Mouse (Mus musculus) CH12.LX (cell line): Measurements from ENCODE around the gene Pbx1. TPM values are rescaled to one million over a fixed set of nuclear protein-coding genes. Genes with fewer than 3 reads are reported as not detected.
"Not testable (repeated sequence)": the region's sequence is repeated elsewhere in the genome, so short reads cannot be mapped to it uniquely, and the experiment has no call there.

ENCODE experiments used
- DNase-seq: peaks from one replicate; pipeline ENCODE4 v3.0.0-alpha.2; 2013; ENCODE audit errors: extremely low read depth
- H3K27ac ChIP-seq: 2 replicates; pipeline ENCODE4 v1.5.1; 2012; ENCODE audit warnings: low read depth, mild to moderate bottlenecking, control low read depth, moderate library complexity; ENCODE audit not compliant: insufficient read depth
- H3K27me3 ChIP-seq: replicated peaks from 2 replicates; pipeline ENCODE3; 2012; ENCODE audit warnings: inconsistent platforms
- H3K36me3 ChIP-seq, 2 experiments: replicated peaks in 1 of 2; 2 replicates each; pipeline versions ENCODE3 to v1.6.1; 2012; ENCODE audit warnings: inconsistent platforms in 1 of 2, low read length in 1 of 2, mild to moderate bottlenecking in 1 of 2, mixed read lengths in 1 of 2, moderate library complexity in 1 of 2; ENCODE audit not compliant: control insufficient read depth in 1 of 2, insufficient read depth in 1 of 2
- H3K4me1 ChIP-seq, 2 experiments: 2 replicates each; pipeline ENCODE4 v1.6.1; 2012; ENCODE audit warnings: inconsistent platforms in 1 of 2, moderate library complexity in 1 of 2; ENCODE audit not compliant: insufficient read depth in 2 of 2, control insufficient read depth in 1 of 2
- H3K4me2 ChIP-seq: 2 replicates; pipeline ENCODE4 v1.6.1; 2012; ENCODE audit warnings: low read depth, mild to moderate bottlenecking, control low read depth; ENCODE audit not compliant: poor library complexity, insufficient read depth, severe bottlenecking
- H3K4me3 ChIP-seq, 3 experiments: fragments of 150-350 bp in 1 of 3; sonication (generic) in 1 of 3; replicated peaks in 1 of 3; 2 replicates each; pipeline versions ENCODE3 to v1.5.1; 2011 to 2012; ENCODE audit warnings: low read depth in 2 of 3, low read length in 2 of 3, mild to moderate bottlenecking in 2 of 3, moderate library complexity in 2 of 3, control low read depth in 1 of 3, improper control_type of control experiment in 1 of 3, inconsistent platforms in 1 of 3, mixed read lengths in 1 of 3; ENCODE audit not compliant: poor library complexity in 1 of 3
- H3K79me2 ChIP-seq: replicated peaks from 2 replicates; pipeline ENCODE4 v1.6.1; 2012; ENCODE audit warnings: mild to moderate bottlenecking, moderate library complexity; ENCODE audit not compliant: control insufficient read depth, poor library complexity, insufficient read depth, severe bottlenecking; ENCODE audit errors: extremely low read depth
- H3K9ac ChIP-seq: 2 replicates; pipeline ENCODE4 v1.6.1; 2012; ENCODE audit warnings: low read depth, mild to moderate bottlenecking, control low read depth, moderate library complexity; ENCODE audit not compliant: insufficient read depth
- H3K9me3 ChIP-seq: replicated peaks from 2 replicates; pipeline ENCODE3; 2012; ENCODE audit warnings: low read length, inconsistent platforms, mixed read lengths
- CHD1 ChIP-seq: IDR thresholded peaks from 2 replicates; pipeline ENCODE4 v1.6.1; 2012; ENCODE audit warnings: low read depth, low read length, improper control_type of control experiment, inconsistent platforms
- CHD2 ChIP-seq: IDR thresholded peaks from 2 replicates; pipeline ENCODE4 v1.6.1; 2011; ENCODE audit warnings: low read length, improper control_type of control experiment
- CTCF ChIP-seq, 2 experiments: IDR thresholded peaks in 1 of 2; conservative IDR thresholded peaks in 1 of 2; 2 replicates each; pipeline ENCODE4 v1.5.1; 2011 to 2012; ENCODE audit warnings: low read depth in 2 of 2, low read length in 2 of 2, improper control_type of control experiment in 1 of 2, inconsistent platforms in 1 of 2, mild to moderate bottlenecking in 1 of 2, moderate library complexity in 1 of 2
- EP300 ChIP-seq: IDR thresholded peaks from 2 replicates; pipeline ENCODE4 v1.6.1; 2011; ENCODE audit warnings: low read length, improper control_type of control experiment
- ETS1 ChIP-seq: conservative IDR thresholded peaks from 2 replicates; pipeline ENCODE4 v1.6.1; 2012; ENCODE audit warnings: low read depth, mild to moderate bottlenecking, inconsistent platforms, low read length, improper control_type of control experiment, moderate library complexity
- JUN ChIP-seq: IDR thresholded peaks from 2 replicates; pipeline ENCODE4 v1.6.1; 2011; ENCODE audit warnings: low read depth, mild to moderate bottlenecking, low read length, improper control_type of control experiment, moderate library complexity; ENCODE audit not compliant: insufficient read depth
- JUND ChIP-seq: conservative IDR thresholded peaks from 2 replicates; pipeline ENCODE4 v1.6.1; 2011; ENCODE audit warnings: low read depth, low read length, improper control_type of control experiment
- KAT2A ChIP-seq: IDR thresholded peaks from 2 replicates; pipeline ENCODE4 v1.6.1; 2012; ENCODE audit warnings: low read length, improper control_type of control experiment, inconsistent platforms; ENCODE audit not compliant: insufficient replicate concordance
- MAX ChIP-seq: IDR thresholded peaks from 2 replicates; pipeline ENCODE4 v1.6.1; 2011; ENCODE audit warnings: low read length, improper control_type of control experiment
- MAZ ChIP-seq: IDR thresholded peaks from 2 replicates; pipeline ENCODE4 v1.6.1; 2012; ENCODE audit warnings: low read depth, mild to moderate bottlenecking, inconsistent platforms, low read length, improper control_type of control experiment, moderate library complexity
- MEF2A ChIP-seq: IDR thresholded peaks from 2 replicates; pipeline ENCODE4 v1.6.1; 2014; ENCODE audit warnings: low read depth, mild to moderate bottlenecking, inconsistent platforms, low read length, improper control_type of control experiment, borderline replicate concordance
- MXI1 ChIP-seq: IDR thresholded peaks from 2 replicates; pipeline ENCODE4 v1.6.1; 2011; ENCODE audit warnings: mild to moderate bottlenecking, low read depth, low read length, improper control_type of control experiment
- MYC ChIP-seq: IDR thresholded peaks from 2 replicates; pipeline ENCODE4 v1.6.1; 2011; ENCODE audit warnings: low read depth, mild to moderate bottlenecking, improper control_type of control experiment, low read length
- NRF1 ChIP-seq: IDR thresholded peaks from 2 replicates; pipeline ENCODE4 v1.6.1; 2014; ENCODE audit warnings: low read depth, mild to moderate bottlenecking, inconsistent platforms, low read length, improper control_type of control experiment, moderate library complexity
- POLR2AphosphoS2 ChIP-seq: IDR thresholded peaks from 2 replicates; pipeline ENCODE4 v1.6.1; 2011; ENCODE audit warnings: low read depth, low read length, improper control_type of control experiment
- RCOR1 ChIP-seq: conservative IDR thresholded peaks from 2 replicates; pipeline ENCODE4 v1.6.1; 2012; ENCODE audit warnings: low read depth, mild to moderate bottlenecking, inconsistent platforms, low read length, improper control_type of control experiment
- SMC3 ChIP-seq: IDR thresholded peaks from 2 replicates; pipeline ENCODE4 v1.6.1; 2011; ENCODE audit warnings: low read depth, low read length, improper control_type of control experiment
- UBTF ChIP-seq: IDR thresholded peaks from 2 replicates; pipeline ENCODE4 v1.6.1; 2012; ENCODE audit warnings: low read depth, mild to moderate bottlenecking, inconsistent platforms, low read length, improper control_type of control experiment, moderate library complexity
- USF1 ChIP-seq: IDR thresholded peaks from 2 replicates; pipeline ENCODE4 v1.6.1; 2014; ENCODE audit warnings: low read depth, mild to moderate bottlenecking, inconsistent platforms, low read length, improper control_type of control experiment
- ZKSCAN1 ChIP-seq: IDR thresholded peaks from 2 replicates; pipeline ENCODE4 v1.6.1; 2012; ENCODE audit warnings: low read depth, inconsistent platforms, low read length, improper control_type of control experiment, borderline replicate concordance
- ZMIZ1 ChIP-seq: IDR thresholded peaks from 2 replicates; pipeline ENCODE4 v1.6.1; 2012; ENCODE audit warnings: low read depth, mild to moderate bottlenecking, inconsistent platforms, low read length, improper control_type of control experiment
- ZNF384 ChIP-seq: IDR thresholded peaks from 2 replicates; pipeline ENCODE4 v1.6.1; 2012; ENCODE audit warnings: low read depth, low read length, improper control_type of control experiment, inconsistent platforms
- dilution Hi-C: fragments of 300-500 bp; cut with MboI; formaldehyde crosslinking; loops from 2 replicates; pipeline ENCODE4 v1.14.3; 2020; ENCODE audit warnings: low sequenced_read_pairs; ENCODE audit not compliant: extremely low pct_unique_long_range_greater_than_20kb, extremely low pct_ligation_motif_present
- in situ Hi-C: fragments of 300-500 bp; cut with MboI; formaldehyde crosslinking; loops from 3 replicates; pipeline ENCODE4 v1.14.3; 2019; ENCODE audit warnings: low sequenced_read_pairs, low pct_ligation_motif_present, low pct_unique_long_range_greater_than_20kb, mixed read lengths
- polyA plus RNA-seq: library from polyadenylated mRNA; unstranded; fragments of >175 nt; gene quantifications from 2 replicates; pipeline ENCODE4 v1.2.1, GENCODE M21; 2012; ENCODE audit warnings: low read depth; ENCODE audit not compliant: insufficient read length
- total RNA-seq, 2 experiments: library from RNA; depleted of rRNA; stranded (reverse); fragments of 300-350 nt in 1 of 2; fragments of >200 nt in 1 of 2; gene quantifications; 2 replicates each; pipeline ENCODE4 v1.2.3; 2012 to 2014

Pbx1 gene
- total RNA-seq (2012; rRNA removed) = not detected in 2 replicates
- total RNA-seq (2014; rRNA removed) = not detected in 2 replicates
- polyA plus RNA-seq = not detected in 2 replicates

DNA sequence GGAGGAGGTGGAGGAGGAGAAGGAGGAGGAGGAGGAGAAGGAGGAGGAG, at the start of gene Pbx1:
TSS of gene Pbx1 (minus strand) at position 39 of the 49 bp plus-strand sequence.
- H3K79me2 ChIP-seq, in situ Hi-C loops, H3K27ac ChIP-seq, H3K9ac ChIP-seq, dilution Hi-C loops, H3K4me1 ChIP-seq, H3K27me3 ChIP-seq, DNase-seq, H3K36me3 ChIP-seq, H3K4me3 ChIP-seq, H3K4me2 ChIP-seq: not testable (repeated sequence)
- peaks cover 50% of the 10 kb centered on the region for H3K9me3 ChIP-seq

DNA sequence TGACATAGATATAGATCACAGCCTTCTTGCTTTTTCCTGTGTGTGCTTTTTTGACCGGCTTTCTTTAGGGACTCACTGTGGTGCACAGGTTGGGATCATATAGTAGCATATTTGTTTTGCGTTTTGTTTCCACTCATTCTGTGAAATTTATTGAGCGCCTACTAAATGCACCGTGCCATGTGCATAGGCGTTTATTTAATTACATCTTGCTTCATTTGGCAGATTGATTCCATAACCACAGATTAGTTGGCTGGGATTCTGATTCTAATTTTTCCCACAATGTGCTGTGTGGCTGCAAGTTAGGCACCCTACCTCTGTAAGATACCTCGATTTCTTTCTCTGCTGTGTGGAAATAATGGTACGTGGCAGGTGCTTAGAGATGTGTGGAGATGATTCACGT, 47.6 kb upstream of the Pbx1 start:
- TF ChIP-seq SMC3 = no peak
- TF ChIP-seq ZNF384 = no peak
- TF ChIP-seq JUND = no peak
- Histone ChIP-seq H3K9ac (no peak overlapping the region), H3K9me3 (peaks cover 79% of the 10 kb centered on the region), H3K27ac (no peak overlapping the region), H3K27me3 (no peaks in the 10 kb centered on the region), H3K4me1 (no peaks in the 10 kb centered on the region), H3K4me2 (no peak overlapping the region), H3K79me2 (no peaks in the 10 kb centered on the region), H3K4me3 (no peak overlapping the region), H3K36me3 (no peaks in the 10 kb centered on the region)
- DNase-seq = no peak
- dilution Hi-C loops = no loop called here
- in situ Hi-C loops = no loop called here

DNA sequence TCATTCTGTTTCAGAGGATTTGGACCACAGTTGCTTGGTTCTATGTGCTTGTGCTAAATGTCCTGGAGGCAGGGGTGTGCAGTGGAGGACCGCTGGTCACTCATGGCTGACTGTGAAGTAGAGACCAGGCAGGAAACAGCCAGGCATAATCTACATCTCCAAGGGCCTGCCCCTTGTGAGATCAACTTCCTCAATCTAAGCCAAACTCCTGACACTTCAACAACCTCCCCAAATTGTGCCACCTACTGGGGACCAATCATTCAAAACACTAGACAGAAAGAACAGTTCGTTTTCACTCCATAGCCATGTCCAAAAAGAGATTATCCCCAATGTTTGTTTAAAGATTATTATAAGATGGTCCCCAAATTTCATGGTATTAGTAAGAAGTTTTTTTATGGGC, 46.8 kb upstream of the Pbx1 start:
- Histone ChIP-seq H3K36me3 (no peaks in the 10 kb centered on the region), H3K9ac (no peak overlapping the region), H3K9me3 (peaks cover 80% of the 10 kb centered on the region), H3K4me3 (no peak overlapping the region), H3K27ac (no peak overlapping the region), H3K4me1 (no peaks in the 10 kb centered on the region), H3K27me3 (no peaks in the 10 kb centered on the region), H3K79me2 (no peaks in the 10 kb centered on the region), H3K4me2 (no peak overlapping the region)
- in situ Hi-C loops = no loop called here
- TF ChIP-seq JUND = no peak
- no peak for TF ChIP-seq MAZ
- no peak for TF ChIP-seq POLR2AphosphoS2
- TF ChIP-seq MXI1 = no peak
- TF ChIP-seq KAT2A = no peak
- TF ChIP-seq NRF1 = no peak
- no peak for TF ChIP-seq UBTF
- no peak for TF ChIP-seq MEF2A
- TF ChIP-seq USF1 = no peak
- TF ChIP-seq ZMIZ1 = no peak
- no peak for TF ChIP-seq MAX
- TF ChIP-seq ZKSCAN1 = no peak
- TF ChIP-seq CHD1 = no peak
- TF ChIP-seq CHD2 = no peak
- no peak for TF ChIP-seq JUN
- TF ChIP-seq CTCF (conservative IDR thresholded peaks at IDR 0.05 in 1 of 2, IDR thresholded peaks at IDR 0.05 in 1 of 2; ENCODE audit: low read depth in 2 of 2, low read length in 2 of 2) = no peak
- no peak for TF ChIP-seq EP300
- no peak for TF ChIP-seq MYC
- TF ChIP-seq ETS1 = no peak
- TF ChIP-seq RCOR1 = no peak
- DNase-seq = no peak
- dilution Hi-C loops = no loop called here
